Mouse (Mus musculus) cerebellum, adult (tissue): ENCODE data around the gene Ift80.
"Not testable (repeated sequence)": the region's sequence is repeated elsewhere in the genome, so short reads cannot be mapped to it uniquely, and the experiment has no call there.

Source experiments
- ATAC-seq: cut with Nextera tagmentation; 2 replicates; pipeline ENCODE4 v1.9.2; 2017; ENCODE audit warnings: mild to moderate bottlenecking, moderate library complexity, mixed read lengths; ENCODE audit not compliant: insufficient number of reproducible peaks, low FRiP score, low TSS enrichment

The Ift80 gene

DNA sequence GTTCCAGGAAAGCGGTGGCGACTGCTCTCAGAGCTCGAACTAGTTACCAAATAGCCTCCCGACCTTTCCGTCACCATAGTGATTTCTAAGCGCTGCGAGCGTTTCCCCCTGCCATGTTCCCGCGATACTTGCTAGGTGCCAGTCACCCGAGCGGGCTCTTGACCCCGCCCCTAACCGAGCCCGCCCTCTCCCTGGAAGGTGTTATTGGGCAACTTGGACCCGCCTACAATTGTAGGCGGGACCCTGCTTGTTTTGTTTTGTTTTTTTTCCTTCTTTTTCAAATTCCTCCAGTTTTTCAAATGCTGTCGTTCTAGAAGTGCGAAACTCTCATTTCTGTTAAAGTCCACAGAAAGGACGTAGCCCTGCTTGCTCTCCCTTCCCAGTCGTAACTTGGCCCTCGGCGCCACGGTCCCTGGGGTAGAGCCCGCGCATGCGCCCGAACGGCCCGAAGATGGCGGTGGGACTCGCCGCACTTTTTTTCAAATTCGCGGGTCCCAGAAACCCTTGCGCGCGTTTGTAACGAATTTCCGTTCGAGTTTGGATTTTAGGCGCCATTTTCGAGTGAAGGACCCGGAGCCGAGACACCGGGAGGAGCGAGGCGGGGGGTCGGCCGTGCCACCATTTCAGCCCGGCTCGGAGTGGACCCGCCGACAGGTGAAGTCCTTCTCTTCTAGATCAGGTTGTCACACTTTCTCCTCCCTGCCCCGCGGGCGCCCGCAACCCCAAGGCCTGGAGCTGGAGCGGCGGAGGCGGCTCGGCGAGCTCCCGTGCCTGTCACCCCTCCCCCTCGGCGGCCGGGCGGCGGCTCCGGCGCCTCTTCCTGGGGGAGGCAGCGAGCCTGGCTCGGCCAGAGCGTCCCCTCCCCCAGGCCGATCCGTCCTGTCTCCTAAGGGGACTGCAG, at the start of gene Ift80, which contains the start of gene Smc4:
Gene Ift80 (minus strand): TSS at position 134 of the 901 bp plus-strand sequence.
Gene Smc4 (plus strand): TSS at position 302 of the 901 bp plus-strand sequence.
- peak; percentile 96 for ATAC-seq

DNA sequence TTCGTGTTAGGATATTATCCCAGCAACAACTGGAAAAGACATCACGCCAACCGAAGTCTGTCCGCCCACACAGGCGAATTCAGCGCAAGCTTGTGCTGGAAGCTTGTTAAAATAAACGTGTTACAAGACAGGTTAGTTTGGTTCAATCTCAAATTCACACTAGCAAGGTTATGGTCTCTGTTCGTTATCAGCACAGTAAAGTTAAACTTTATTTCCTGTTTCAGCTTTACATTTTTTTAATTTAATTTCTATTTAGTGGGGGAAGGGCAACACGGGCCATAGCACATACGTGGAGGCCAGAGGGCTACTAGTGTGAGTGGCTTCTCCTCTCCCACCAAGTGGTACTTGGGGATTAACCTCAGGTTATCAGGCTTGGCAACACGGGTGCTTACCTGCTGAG, 47.5 kb upstream of the Ift80 start:
- ATAC-seq = no peak

DNA sequence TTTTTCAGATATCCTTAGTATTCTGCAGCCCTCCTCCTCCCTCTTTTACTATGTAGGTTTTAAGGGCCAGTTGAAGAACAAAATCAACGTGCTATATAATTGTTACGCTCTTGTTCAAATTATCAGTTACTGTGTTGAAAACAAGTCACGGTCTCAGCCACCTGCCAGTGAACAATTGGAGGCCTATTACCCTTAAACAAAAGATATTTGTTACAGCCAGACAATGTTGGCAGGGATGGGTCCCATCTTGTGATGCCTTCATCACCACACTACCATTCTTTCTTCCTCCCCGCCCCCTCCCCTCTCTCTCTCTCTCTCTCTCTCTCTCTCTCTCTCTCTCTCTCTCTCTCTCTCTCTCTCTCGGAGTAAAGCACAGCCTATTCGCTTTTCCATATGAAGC, 44.6 kb upstream of the Ift80 start:
- ATAC-seq = no peak

DNA sequence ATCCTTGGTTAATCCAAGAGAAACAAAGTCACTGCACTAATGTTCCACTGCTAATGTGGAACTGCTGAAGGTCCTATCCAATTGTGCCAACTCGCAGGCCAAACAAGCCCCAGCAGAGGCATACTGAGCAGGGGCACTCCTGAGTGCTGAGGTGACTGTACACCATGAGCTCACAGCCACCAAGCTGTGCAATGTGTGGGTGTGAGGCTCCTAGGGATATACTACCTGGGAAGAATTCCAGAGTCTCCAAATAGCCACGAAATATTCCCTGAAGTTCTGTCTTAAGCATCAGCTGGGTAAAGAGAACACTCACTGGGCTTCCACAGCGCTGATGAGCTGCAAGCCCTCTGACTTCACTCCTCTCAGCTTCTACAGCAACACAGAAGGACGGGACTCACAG, 43.3 kb upstream of the Ift80 start:
- no peak for ATAC-seq

DNA sequence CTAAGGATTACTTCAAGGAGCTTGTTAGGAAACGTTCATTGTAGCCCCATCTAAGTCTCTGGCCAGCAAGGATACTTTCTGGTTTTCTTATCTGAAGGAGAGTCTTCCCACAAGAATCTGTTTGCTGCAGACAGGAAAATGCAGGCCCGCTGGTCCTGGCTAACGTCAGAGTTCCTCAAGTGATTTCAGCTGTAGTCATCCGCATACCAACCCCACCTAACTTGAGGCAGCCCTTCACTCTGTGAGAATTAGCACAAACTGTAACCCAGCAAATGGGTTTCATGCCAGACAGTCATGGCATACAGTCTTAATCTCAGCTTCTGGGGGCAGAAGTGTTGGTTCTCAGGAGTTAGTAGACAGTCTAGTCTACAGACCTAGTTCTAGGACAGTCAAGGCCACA, 42.1 kb upstream of the Ift80 start:
- no peak for ATAC-seq

DNA sequence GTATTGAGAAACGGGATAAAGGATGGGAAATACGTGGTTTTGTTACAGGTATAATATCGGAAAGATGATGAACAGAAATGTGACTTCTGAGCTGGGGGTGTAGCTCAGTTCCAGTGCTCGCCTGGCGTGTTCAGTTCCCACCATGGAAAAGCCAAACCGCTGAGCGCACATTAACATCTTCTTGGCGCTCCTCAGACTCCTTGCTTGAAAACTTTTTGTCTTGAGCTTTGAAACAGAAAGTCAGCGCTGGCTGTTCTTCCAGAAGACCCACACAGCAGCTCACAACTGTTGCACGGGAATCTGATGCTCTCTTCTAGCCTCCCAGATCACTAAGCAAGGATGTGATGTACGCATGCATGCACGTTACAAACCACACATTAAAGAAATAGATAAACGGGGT, 41.4 kb upstream of the Ift80 start:
- no peak for ATAC-seq

DNA sequence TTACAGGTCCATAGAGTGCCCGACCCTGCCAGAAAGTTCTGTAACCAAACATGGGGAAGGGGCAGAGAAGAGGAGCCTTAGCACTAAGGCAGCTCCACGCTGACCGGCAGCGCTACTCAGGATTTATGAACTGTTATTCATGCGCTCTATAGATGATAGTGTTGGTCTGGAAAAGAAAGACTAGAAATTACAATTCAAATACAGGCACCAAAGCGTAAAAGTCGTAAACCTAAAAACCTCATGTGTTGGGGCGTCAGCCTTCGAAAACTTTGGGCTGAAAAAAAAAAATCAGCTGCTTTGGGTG, 41.0 kb upstream of the Ift80 start:
- ATAC-seq = no peak

DNA sequence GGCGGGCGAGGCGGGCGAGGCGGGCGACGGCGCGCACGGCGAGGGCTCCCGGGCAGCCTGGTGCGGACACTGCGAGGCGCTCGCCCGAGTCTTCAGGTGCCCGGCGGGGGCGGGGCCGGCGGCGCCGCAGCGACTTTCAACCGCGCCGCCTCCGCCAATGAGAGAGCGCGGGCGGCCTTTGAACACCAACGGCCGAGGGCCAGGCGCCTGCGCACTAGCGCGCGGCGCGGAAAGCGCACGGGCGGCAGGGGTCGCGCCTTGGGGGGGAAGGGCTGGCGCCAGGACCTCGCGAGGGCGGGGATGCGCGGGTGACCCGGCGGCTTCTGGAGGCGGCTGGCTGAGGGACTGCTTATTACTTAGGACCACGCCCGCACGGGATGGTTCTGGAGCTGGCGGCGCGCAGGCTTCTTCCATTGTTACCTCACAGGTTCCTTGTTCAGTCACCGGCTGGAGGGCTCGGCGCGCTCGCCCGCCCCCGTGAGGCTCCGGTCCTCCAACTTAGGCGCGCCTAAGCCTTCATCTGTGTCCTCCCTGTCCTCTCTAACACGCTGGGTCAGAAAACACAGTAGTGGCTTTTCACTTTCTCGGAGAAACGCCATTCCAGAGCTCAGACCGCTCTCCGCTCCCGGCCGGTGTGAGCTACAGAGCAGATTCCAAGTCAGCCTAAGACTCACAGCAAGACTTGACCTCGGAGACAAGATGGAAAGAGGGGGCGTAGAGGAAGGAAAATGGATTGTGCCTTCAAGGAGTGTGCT, 40.5 kb upstream of the Ift80 start, which contains the start of gene Trim59:
Gene Trim59 (minus strand): TSS at position 111 of the 755 bp plus-strand sequence.
- ATAC-seq = peak; percentile 93

DNA sequence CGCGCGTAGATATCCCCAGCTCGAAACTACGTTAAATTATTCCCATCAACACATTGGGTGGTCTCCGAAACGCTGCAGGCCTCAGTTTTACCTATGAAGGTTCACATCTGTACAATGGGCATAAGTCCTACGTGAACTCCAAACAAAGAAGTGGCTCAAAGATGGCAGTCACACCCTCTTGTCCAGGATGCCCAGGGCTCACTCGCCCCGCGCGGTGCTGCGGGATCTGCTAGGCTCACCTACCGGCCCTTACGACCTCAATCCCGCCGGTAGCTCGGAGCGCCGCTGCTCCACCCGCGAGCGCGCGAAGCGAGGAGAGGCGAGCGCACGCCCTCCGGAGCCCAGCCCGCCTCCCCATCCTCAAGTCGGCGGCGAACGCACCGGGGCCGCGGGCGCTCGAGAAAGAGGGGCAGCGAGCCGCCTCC, 39.8 kb upstream of the Ift80 start:
- peak; percentile 56 for ATAC-seq

DNA sequence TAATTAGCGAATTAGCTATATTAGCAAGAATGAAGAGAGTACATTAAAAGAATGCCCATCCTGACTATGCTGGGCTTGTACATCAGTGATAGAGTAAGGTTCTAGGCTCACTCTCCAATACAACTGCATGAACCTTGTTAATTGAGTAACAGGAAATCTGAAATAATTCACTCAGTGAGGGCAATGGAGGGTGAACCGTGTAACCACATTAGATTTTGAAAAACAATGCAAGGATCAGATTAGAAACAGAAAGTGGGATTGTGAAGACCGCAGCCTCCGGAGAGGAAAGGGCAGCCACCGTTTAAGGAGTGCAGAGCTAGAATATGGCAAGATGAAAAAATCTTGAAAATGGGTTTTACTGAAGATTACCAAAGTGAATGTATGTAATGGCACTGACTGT, 36.9 kb upstream of the Ift80 start:
- ATAC-seq = no peak

DNA sequence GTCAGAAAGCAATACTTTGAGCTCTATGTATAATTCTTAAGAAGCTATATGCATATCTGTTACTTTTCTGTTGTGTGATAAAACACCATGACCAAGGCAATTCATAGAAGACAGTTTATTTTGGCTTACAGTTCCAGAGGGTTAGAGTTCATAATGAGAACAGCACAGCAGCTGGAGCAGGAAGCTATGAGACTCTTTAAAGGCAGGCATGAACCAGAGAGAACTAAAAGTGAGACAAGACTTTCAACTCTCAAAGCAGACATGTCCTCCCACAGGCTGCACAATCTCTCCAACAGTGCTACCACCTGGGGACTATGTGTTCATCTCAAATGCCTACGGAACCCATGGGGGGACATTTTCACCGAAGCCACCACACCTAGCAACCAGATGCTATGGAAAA, 35.7 kb upstream of the Ift80 start:
- no peak for ATAC-seq

DNA sequence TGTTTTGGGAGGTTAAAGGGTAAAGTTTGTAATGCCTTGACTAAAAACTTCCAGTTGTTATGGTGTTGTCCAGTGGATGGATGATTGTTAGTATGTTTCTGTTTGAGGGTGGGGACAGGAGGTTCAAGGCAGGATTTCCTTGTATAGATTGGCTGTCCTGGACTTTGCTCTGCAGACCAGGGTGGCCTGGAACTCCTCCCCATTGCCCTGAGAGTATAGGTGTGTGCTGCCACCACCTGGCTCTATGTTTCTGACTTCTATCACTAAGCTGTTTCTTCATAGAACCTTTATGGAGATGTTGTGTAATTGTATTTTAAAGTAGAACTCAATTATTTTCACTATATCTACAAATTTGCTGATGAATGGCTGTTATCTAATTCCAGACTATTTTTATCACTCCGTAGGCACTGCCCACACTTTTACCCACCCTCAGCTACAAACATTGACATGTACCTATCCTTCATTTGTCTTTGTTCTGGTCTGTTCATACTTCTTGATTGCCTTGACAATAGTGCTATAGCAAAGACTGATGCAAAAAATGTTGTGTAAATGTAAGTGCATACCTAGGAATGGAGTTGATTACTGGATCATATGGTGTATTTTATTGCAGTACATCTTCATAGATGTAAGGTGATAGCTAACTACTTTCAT, 21.9 kb upstream of the Ift80 start:
- no peak for ATAC-seq

DNA sequence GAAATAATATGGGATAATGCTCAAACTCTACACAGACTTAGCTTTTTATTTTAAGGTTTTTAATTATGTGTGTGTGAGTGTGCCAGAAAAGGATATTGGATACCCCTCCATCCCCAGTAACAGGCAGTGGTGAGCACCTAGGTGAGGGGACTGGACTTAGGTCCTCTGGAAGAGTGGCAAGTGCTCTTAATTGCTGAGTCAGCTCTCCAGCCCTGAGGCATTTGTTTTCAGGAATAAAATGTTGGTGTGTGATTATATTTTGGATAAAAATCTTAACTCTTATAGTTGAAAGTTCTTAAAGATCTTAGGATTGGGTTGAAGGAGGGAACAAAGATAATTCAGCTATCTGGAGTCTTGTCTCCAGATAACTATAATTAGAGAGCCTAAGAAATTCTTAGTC, 16.4 kb upstream of the Ift80 start:
- no peak for ATAC-seq

DNA sequence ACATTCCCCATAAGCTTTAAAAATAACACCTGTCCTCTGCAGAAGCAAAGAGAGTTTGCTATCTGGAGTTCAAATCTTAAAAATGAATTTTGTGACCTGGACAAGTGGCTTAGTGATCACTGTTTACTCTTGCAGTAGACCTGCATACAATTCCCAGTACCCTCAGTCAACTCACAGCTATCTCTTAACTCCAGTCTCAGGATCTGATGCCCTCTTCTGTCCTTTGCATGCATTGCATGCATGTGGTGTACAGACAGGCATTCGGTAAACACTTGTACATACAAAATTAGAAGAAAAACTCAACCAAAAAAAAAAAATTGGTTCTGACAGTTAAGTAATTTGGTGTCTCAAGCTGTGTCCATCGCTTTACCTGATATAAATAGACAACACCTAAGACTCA, 15.9 kb upstream of the Ift80 start:
- ATAC-seq = no peak

DNA sequence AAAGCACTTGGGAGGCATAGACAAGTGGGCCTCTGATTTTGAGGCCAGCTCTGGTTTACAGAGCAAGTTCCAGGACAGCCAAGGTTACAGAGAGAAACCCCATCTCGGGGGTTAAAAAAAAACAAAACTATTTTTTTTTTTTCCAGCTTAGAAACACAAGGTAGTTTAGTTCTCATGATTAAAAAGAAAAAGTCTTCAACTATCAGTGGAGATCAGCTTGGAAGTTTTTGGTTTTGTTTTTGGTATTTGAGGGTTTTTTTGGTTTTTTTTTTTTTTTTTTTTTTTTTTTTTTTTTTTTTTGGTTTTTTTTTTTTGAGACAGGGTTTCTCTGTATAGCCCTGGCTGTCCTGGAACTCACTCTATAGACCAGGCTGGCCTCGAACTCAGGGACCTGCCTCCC, 14.3 kb upstream of the Ift80 start:
- ATAC-seq = not testable (repeated sequence)

DNA sequence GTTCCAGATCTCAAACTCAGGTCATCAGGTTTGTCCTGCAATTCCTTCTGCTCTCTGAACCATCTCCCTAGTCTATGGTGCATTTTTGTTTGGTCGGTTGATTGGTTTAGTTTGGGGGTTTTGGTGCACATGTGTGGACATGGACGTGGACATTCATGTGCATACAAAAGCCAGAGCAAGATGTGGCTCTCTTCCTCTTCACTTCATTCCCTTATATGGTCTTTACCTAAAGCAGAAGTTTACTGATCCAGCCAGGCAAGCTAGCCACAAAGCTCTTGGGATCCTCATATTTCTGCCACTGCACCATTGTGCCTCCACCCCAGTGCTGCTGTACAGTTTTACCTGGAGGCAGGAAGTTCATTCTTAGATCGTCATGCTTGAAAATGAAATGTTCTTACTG, 12.8 kb upstream of the Ift80 start:
- ATAC-seq = no peak

DNA sequence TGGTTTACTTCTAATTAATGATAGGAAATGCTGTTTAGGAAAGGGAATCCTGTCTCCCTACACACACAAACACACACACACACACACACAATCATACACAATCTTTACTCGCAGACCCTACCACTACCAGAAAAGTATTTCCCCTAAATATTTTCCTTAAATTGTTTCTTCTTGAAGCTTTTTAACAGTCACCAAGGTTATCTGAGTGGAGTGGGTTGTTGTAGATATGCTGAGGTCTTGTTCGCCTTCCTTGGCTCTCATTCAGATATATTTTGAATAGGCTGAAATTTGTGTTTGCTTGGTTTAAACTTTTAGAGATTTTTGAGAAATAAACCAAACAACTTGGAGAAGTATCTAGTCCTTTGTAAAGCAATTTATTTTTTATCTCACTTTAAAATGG, 4.5 kb upstream of the Ift80 start:
- ATAC-seq = no peak

DNA sequence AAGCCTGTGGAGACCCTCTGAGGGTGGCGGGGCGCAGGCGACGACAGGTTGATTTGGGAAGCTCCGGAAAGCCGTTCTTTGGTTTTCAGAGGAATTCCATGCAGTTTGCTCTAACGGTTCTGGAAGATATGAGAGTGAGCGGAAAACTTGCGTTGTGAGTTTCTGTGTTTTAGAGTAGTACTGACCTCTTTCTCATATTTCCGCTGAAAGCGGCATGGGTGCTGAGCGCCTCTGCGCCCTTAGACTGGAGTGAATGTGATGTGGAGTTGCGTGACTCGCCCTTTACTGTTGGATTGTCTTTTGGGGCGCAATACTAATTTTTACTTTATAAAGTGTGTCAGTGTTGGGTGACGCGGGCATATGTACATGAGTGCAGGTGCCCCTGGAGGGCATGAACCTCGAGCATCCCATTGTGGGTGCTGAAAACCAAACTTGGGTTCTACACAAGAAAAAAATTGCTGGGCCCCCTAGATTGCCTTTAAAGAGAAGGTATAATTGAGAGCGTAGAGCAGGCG, 1.9 kb upstream of the Ift80 start:
- no peak for ATAC-seq

DNA sequence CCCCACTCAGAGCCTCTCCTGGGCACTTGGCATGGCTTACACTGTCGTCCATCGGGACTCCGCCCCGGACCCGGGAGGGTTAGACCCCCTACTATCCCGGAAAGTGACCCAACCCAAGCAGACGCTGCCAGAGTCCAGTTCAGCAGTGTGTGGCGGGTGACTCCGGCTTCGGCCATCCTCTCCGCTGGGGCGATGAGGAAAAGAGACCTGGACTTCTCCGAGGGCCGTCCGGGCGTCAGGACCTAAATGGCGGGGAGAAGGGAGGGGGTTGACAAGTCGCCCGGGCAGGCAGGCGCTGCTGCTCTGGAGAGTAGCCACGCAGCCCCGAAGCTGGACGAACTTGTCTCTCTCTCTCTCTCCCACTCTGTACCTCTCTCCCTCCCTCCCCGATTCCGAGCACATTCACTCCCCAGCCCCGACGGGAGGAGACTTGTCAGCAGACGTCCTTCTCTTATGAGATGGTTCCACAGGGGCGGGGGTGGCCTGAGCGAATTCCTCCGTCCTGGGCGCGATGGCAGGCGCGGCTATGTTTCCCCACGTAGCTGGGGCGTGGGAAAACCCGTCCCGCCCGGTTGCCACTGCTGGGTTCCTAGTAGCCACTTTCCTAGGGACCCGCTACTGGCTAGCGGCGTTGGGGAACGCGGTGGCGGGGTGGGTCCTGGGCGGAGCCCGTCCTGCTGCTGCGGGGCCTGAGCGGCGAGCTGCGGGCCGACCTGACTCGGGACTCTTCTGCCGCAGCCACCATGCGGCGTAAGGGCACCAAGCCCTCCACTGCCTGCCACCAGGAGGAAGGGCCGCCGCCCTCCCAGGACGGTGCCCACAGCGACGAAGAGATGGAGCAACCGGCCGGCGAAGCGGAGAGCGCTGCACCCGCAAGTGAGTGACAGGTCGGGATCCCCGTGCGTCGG, 1.2 kb upstream of the Ift80 start:
- peak; percentile 16 for ATAC-seq

DNA sequence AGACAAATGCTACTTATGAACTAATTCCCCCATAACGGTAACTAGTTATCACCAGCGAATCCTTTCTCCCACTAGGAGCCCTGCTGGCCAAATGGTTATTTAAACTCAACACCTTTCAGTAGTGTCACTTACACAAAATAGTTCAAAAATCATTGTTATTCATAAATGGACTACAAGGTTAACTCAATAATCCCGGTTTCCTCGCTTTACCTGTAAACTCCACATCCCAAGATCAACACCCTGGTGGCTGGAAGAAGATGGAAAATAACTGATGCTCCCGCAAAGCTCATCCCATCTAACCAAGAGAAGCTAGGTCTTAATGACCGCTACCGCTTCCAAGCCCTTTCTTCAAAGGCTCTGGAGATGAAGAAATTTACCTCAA, 324 bp downstream of the Ift80 start:
- ATAC-seq = no peak
